Mouse (Mus musculus): ENCODE data around the gene Mta1. TPM values are rescaled to one million over a fixed set of nuclear protein-coding genes. Genes with fewer than 3 reads are reported as not detected.
A peak's percentile ranks its signal among the peaks of the same experiment; 100 is the strongest.

Gene Mta1
- polyA plus RNA-seq, 2 experiments from 2014 or later: 9.6 to 15.1 TPM

DNA sequence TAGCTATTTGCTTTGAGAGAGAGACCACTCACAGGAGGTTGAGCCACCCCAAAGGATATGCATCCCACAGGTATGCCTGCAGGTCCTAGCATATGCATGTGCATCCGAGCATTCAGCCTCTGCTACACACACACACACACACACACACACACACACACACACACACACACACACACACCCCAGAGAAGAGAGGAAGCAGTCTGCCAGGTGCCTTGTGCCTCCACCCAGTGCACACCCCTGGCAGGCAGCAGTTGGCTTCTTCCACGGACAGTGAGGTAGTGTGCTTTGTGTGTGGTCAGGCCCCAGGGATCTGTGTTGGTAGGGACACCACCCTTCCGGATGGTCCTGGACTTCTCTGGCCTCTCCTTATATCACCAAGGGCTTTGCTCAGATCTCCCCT, 51.8 kb downstream of the Mta1 start:
- ATAC-seq: no peak

DNA sequence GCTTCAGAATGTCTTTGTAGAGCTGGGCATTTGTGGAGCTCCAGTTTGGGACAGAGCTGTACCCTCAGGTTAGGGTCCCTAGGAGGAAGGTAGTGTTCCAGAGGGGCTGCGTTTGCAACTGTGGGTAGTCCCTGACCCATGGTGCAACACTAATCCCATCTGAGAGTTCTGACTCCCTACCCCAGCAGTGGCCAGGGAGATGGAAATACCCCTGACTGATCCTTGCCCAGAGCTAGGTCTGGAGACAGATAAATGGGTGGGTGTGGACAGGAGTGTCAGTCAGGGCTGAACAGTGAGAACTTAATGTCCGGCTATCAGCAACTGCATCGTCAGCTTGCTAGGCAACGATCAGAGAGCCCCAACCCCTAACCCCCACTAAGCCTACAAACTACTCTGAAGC, 52.5 kb downstream of the Mta1 start:
- no peak for ATAC-seq

DNA sequence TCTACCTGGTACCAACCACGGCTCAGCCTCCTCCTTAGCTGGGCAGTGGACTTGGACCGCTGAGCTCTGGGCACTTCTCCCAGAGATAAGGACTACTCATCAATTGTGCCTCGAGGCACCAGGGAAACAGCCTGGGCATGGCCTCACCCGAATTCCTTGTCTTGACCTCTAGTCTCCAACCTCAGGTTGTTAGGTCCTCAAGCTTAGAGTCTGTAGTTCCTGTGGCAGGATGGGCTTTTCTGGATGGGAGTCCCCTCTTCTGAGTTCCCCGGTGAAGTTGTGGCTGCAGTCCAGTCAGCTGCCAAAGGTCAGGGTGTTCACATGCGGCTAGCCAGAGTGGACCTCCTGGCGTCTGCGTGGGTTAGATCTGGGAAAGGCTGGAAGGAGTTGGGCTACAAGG, 53.0 kb downstream of the Mta1 start:
- no peak for ATAC-seq

DNA sequence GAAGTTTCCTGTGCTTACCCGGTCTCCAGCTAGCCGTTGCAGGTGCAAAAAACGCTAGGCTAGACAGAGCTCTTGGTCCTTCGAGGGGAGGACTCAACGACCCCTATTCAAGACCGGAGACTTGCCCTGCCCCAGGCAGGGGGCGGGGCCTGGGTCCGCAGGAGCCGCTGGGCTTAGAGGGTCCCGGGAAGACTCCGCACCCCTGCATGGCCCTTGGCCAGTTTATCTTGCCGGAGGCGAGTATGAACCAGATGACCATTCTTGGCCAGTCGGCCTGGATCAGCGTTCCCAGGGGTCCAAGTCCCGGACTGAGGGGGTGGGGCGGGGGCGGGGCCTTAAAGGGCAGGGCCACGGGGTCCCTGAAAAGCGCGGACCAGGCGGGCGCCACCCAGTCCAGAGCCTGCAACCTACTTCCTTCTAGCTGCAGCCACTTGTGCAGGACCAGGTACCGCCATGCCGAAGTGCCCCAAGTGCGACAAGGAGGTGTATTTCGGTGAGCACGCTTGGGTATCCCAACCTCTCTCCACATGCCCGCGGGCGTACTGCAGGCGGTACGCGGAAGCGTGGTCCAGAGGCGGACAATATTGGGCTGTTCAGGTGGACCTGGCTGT, 53.7 kb downstream of the Mta1 start:
- ATAC-seq: no peak

DNA sequence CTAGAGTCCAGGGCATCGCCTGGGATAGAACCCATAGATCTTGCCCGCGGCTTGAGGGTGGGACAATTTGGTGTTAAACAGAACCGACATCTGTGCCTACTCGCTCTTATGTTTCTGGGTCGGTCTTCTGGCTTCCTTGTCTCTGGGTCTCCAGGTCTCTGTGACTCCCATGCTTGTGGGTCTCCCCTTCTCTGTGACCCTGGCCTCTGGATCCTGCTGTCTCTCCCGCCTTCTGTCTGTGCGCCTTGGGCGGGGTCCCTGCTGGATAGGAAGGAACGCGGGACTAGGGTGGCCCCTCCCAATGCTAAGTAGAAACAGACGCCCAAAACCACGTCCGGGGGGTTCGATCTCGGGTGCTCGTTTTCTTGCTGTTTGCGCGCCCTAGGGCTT, 54.2 kb downstream of the Mta1 start:
- ATAC-seq: peak; percentile 3

DNA sequence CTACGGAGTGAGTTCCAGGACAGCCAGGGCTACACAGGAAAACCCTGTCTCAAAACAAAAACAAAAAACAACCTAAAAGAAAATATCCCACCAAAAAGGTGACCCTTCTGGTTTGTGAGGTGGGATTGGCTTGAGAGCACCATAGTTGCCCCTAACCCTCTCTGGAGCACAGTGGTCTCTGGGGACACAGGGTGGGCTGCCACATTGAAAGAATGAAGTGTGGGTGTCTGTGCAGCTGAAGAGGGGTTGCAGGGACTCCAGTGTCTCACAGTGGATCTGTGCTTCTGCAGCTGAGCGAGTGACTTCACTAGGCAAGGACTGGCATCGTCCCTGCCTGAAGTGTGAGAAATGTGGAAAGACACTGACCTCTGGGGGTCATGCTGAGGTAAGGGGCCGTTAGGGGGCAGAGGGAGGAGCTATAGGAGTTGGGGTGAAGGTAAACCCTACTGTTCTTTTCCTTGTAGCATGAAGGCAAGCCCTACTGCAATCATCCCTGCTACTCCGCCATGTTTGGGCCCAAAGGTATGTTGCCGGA, 55.0 kb downstream of the Mta1 start:
- no peak for ATAC-seq

DNA sequence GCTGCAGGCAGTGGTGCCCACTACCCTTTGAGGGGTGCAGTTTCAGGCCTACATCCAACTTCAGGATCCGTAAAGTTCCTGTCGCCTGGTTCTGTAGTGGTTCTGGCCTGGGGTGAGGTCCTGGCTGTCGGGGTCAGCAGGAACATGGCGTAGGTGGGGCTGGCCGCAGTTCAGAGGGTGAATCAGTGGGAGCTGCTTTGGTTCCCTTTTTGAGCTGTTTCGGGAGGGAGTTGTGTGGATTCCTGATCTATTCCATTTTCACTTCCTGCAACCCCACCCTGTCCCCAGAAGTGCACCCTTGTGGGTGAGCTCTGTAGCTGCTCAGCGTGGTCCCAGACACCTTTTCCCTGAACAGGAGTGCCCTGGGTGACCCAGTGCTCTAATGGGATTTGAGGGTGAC, 55.9 kb downstream of the Mta1 start:
- ATAC-seq: no peak

DNA sequence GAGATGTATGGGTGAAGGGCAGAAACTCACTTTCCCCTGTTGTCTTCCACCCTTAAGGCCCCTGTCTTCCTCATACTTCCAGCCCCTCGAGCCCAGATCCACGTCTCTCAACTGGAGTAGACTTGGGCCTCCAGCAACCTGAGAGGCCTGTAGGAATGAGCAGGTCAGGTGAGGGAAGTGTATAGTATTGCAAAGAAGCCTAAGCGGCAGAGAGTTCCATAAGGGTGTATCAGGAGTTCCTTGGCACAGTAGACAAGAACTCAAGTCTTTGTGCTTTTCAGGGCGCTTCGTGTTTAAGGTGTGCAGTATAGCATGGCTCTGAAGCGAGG, 56.6 kb downstream of the Mta1 start:
- no peak for ATAC-seq

DNA sequence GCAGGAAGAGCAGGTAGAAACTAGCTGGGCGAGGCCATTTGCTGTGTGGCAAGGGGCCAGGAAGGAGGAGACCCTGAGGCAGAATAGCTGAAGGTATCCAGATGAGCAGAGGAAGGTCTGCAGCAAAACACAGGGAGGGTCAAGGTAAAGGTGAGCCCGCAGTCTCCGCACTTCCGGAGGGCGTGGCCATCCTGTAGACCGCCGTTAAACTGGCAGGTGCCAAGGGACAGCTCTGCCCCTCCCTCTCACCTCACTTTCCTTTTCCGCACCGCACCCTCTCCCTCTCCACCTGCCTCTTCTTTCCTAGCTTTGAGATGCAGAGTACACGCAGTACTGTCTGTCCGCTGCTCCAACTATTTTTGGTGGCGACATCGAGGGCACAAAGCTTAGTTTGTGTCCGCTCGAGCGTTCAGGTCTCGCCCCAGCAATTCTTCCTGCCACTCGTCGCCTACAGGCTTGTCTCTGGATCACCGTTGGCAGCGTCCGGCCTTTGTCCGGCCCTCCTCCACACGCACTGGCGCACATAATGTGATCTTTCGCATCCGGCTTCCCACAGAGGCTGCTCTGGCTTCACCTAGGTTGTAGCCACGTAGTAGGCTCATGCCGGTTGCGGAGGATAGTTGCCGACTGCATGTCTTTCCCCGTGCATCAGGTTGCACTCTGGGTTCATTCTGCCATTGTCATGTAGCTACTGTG, 57.1 kb downstream of the Mta1 start:
- peak; percentile 6 for ATAC-seq

DNA sequence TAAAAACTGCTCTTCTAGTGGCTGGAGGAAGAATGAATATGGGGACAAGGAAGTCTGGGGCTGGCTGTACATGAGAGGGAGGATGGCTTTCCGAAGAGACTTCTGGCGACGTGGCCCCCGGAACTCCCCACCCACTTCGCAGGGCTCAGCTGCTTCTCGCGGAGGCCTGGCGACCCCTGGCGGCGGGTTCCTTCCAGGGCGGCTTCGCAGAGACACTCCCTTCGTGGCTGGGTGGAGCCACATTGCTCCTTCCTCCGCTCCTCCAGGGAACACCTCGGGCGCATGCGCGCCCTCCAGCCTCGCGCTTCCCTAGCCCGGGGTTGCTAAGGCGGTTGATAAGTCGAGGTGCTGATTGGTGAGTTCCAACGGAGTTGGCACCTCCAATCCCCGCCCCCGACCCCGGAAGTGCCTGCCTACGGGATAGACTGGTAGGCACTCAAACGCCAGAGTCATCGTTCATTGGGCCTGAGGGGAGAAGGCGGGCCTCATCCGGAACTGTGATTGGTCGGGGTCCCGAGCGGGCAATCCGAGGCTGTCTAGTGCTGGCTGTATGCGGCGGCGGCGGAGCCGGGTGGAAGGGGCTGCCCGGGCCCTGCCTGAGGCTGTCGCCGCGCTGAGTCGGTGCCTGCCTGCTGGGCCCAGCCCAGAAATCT, 57.9 kb downstream of the Mta1 start, which contains the start of gene Tedc1:
TSS of gene Tedc1 (plus strand) at position 535 of the 653 bp plus-strand sequence.
- peak; percentile 83 for ATAC-seq

DNA sequence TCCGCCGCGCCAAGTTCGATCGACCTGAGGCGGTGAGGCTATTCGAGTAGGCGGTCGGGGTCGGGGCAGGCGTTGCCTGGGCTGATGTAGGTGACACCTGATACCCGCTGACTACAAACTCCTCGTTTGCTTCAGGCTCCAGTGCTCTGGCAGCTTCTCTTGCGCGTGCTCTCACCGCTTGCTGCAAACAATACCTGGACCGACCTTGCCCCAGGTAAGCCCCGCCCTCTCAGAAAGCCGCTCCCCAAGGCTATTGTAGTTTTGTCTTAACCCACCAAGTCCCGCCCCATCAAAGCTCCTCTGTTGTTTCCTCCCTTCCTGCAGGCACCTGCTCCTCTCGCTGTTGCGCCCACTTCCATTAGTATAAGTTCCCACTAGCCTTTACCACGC, 58.5 kb downstream of the Mta1 start:
- no peak for ATAC-seq

DNA sequence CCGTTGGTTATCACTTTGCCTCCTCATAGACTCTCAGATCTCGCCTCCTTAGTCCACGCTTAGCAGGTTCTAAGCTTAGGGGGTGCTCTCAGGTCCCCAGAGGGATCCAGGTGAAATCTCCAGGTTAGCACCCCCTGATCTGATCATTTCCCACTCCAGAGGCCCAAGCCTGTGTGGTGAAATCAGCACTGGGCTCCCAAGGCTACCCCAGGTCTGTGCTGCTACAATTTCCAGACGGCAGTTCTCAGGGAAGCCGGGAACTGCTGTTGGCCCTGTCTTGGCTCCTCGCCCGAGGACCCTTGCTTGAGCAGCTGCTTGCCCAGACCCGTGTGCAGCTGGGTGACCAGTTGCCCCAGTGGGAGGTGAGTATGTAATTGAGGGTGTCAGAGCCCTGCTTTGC, 58.9 kb downstream of the Mta1 start:
- no peak for ATAC-seq

DNA sequence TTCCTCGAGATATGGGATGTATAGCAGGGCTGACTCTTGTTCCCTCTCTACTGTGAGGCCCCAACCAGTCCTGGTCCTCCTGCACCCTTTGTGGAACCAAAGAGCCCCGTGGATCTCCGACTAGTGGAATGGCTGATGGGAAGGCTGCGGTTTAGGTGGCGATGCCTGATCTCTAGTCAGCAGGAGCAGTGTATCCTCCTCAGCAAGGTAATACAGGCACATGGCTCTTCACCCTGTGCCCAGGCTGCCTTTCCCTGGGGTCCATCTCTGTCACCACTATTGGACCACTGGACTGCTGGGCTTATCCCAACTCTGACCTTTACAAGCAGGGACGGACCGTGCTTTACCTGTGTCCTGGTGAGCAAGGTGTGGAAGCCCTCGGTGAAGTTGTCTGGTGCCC, 59.4 kb downstream of the Mta1 start:
- ATAC-seq: no peak

DNA sequence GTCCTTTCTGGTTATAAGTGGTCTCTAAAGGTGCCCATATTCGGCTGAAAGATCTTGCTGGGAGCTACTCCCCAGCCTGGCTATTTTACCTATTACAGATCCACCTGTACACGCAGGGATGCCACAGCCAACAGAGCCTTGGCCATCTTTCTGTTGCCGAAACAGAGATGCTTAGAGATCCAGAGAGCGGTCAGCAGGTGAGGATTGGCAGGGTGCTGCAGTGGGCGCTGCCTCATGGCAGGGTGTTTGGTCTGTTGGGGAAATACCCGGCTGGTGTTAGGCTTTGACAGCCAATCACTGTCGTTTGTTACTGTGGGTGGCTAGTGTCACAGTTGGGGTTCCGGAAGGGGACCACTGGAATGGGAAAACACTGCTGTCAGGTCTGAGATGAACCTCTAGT, 59.9 kb downstream of the Mta1 start:
- no peak for ATAC-seq

DNA sequence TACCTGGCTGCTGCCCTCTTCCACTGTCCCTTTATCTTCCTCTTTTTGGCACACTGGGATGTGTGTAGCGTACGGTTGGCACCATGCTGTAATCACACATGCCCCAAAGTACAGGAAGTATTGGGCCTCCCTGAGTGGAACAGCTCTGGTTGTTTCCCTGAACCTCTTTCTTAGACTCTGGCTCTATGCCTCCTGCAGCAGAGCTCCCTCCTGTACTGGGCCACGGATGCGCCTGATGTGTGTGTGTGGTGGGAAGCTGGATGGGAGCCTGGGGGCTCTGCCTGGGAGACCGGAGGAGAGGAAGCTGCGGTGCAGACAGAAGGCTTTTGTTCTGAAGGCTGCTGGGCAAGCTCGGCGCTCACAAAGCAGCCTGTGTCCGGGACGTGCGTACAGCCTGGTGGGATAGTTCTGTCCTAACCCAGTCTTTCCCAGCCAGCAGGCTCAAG, 65.5 kb downstream of the Mta1 start:
- ATAC-seq: no peak

DNA sequence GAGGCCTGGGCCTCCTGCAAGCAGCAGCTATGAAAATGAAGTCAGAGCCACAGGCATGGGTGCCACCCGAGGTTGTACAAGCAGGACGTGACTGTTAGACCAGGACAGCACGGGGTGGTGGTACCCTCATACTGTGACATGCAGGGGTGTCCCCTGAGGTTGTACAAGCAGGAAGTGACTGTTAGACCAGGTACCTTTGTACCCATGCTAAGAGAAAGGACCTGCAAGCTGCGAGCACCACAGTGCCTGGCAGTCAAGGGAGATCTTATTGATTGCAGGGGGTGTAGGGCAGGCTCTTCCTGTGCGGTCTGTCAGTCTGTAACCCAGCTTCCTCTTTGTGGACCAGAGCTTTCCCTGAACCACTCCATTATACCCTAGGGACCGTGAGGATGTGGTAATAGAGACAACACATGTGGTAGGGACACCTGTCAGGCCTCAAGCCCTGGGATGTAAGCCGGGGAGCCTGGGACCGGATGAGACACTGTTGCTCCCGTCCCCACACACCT, 70.0 kb downstream of the Mta1 start:
- peak; percentile 92 for ATAC-seq

DNA sequence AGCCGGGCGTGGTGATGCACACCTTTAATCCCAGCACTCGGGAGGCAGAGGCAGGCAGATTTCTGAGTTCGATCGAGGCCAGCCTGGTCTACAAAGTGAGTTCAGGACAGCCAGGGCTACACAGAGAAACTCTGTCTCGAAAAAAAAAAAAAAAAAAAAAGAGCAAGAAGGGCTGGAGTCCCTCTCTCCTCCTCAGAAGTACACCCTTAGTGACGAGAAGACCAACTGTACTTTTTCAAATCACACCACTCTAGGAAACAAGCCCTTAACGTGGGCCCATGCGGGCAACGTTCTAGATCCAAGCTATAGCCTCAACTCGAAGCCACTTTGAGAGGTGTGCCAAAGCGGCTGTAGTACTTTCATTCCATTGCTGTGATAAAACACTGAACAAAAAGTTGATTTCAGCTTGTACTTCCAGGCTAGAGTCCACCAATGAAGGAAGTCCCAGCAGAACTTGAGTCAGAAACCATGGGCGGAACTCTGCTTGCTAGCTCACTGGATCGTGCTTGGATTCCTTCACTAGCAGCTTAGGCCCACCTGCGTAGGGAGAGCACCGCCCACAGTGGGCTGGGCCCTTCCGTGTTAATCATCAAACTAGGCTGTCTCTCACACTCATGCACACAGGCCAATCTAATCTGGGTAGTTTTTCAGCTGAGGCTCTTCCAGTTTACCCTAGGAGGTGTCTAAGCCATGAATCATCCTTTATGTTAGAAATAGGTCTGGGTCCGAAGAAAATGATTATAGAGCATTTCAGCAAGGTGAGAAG, 79.1 kb downstream of the Mta1 start:
- no peak for ATAC-seq

DNA sequence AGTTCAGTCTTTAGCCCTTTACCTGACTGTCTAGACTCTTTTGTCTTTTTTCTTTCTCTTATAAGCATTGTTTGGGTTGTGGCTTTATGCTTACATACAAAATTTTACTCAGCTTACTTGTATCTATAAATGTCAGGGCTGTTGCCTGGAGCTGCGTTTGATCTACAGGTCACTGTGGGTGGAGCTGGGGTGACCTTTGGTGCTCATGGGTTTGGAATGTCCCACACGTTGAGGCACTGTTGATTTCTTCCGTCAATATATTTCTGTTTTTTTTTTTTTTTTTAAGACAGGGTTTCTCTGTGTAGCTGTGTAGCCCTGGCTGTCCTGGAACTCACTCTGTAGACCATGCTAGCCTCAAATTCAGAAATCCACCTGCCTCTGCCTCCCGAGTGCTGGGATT, 82.9 kb downstream of the Mta1 start:
- no peak for ATAC-seq

DNA sequence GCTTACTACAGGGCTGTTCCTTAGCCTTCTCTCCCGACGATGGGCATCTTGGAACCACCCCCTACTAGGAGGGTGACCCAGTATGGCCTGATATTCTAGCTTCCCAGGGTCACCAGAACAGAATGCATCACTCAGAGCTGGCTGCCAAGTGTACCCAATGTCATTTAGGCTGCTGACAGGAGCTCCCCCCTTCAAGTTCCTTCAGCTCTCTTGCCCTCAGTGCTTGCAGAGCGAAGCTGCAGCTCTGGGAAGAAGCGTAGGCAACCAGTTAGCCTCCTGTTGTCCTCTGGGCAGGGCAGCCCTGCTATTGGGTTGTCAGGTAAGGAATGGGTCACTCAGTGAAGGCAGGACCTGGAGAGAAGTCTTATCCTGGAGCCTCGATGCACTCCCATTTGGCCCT, 86.9 kb downstream of the Mta1 start:
- no peak for ATAC-seq

DNA sequence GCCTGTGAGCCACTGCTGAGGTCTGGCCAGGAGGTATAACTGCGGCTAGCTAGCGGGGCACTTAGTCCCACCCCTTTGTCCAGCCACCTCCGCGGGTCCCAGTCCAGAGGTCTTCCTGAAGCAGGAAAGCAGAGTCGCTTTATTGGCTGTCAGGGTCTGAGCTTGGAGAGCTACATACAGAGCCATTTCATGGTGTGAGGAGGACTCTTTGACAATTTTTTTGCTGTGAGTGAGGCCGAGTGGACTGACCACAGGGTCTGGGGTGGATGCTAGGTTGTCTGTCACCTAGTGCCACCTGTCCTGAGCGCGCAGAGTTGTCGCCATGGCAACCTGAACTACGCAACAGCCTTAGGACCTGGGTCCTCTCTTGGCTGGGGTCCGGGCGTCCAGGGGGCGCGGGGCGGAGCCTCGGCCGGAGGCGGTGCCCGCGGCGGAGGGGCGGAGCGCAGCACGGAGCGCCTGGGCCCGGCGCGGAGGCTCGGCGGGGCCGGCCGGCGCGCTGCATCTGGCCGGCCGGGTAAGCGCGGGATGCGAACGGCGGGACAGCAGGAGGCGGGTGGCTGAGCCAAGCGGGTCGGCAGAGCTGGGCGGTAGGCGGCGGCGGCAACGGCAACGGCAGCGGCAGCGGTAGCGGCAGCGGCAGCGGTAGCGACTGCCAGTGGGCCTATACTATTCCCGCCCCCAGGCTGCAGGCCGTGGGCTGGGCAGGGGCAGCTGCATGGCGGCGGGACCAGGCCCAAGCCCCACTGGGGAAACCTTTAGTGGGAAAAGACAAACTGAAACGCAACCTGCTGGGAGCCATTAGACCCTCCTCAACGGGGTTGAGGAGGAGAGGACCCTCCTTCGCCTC, 87.6 kb downstream of the Mta1 start, which contains the start of gene Tmem121:
TSS of gene Tmem121 (plus strand) at position 489 of the 850 bp plus-strand sequence.
- ATAC-seq: no peak

DNA sequence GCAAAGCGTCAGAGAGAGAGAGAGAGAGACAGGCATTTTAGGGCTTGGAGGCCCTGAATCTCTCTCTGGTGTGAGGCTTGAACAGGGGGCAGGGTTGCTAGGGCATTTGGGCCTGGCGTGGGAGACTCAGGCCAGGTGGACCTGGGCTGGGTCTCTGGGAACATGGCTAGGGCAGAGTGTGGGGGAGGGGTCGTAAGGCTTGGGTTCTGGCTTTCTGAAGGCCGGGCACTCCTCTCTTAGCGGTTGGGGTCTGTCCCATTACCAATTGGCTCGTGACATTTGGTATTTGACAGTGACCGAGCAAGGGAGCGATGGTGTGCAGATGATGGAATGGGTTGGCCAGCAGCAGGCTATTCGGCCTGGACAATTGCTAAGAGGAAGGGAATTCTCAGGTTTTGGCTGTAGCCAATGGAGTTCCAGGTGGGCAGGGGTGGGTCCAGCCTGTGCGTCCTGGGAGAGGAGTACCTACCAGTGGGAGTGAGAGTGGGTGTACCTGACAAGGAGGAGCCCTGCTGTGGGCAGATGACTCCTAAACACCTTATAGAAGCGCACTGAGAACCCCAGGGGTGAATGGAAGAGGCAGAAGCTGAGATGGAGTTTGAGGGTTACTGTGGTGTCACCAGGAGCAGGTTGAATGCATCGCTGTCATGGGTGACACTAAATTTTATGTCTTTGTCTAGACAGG, 88.4 kb downstream of the Mta1 start:
- ATAC-seq: no peak

Measured in CD4-positive, CD25-positive, alpha-beta regulatory T cell, adult 4 months (primary cell).